Mouse (Mus musculus) midbrain, embryonic 16.5 days (tissue): ENCODE results near the gene Nr4a3. TPM values are rescaled to one million over a fixed set of nuclear protein-coding genes. Genes with fewer than 3 reads are reported as not detected.
A peak's percentile ranks its signal among the peaks of the same experiment; 100 is the strongest.

ENCODE experiments used
- ATAC-seq: fragments of 200-750 bp; cut with Nextera tagmentation; 2 replicates; pipeline ENCODE4 v1.8.0; 2017; ENCODE audit warnings: moderate TSS enrichment
- H3K27ac ChIP-seq: fragments of 300-500 bp; sonication (generic); 2 replicates; pipeline ENCODE4 v1.5.1; 2014; ENCODE audit warnings: mild to moderate bottlenecking, low read length, mixed read lengths
- H3K27me3 ChIP-seq: fragments of 300-500 bp; sonication (generic); 2 replicates; pipeline ENCODE4 v1.6.1; 2014; ENCODE audit warnings: low read depth, low read length, mixed read lengths; ENCODE audit not compliant: control insufficient read depth, insufficient read depth
- H3K36me3 ChIP-seq: fragments of 300-500 bp; sonication (generic); 2 replicates; pipeline ENCODE4 v1.6.1; 2014; ENCODE audit warnings: mild to moderate bottlenecking, low read length, moderate library complexity, mixed read lengths; ENCODE audit not compliant: control insufficient read depth, insufficient read depth
- H3K4me1 ChIP-seq: fragments of 300-500 bp; sonication (generic); 2 replicates; pipeline ENCODE4 v1.6.1; 2014; ENCODE audit warnings: mild to moderate bottlenecking, low read length, mixed read lengths; ENCODE audit not compliant: control insufficient read depth, insufficient read depth
- H3K4me2 ChIP-seq: fragments of 300-500 bp; sonication (generic); 2 replicates; pipeline ENCODE4 v1.6.1; 2014; ENCODE audit warnings: mild to moderate bottlenecking, low read length, mixed read lengths
- H3K4me3 ChIP-seq: fragments of 300-500 bp; sonication (generic); 2 replicates; pipeline ENCODE4 v1.5.1; 2014; ENCODE audit warnings: low read depth, mild to moderate bottlenecking, low read length, moderate library complexity, mixed read lengths
- H3K9ac ChIP-seq: fragments of 300-500 bp; sonication (generic); 2 replicates; pipeline ENCODE4 v1.6.1; 2014; ENCODE audit warnings: low read depth, low read length, mixed read lengths
- H3K9me3 ChIP-seq: fragments of 300-500 bp; sonication (generic); replicated peaks from 2 replicates; pipeline ENCODE4 v1.6.1; 2014; ENCODE audit warnings: mild to moderate bottlenecking, low read length, mixed read lengths; ENCODE audit not compliant: control insufficient read depth, poor library complexity, severe bottlenecking
- WGBS: fragments of 180-500 bp; shearing (Covaris S2); extraction: QIAGEN DNeasy Blood & Tissue Kit; methylation state at CpG from one replicate; pipeline ENCODE4 v1.1.7; 2014; 5-methylcytosine and 5-hydroxymethylcytosine counted together
- polyA plus RNA-seq: library from polyadenylated mRNA; unstranded; fragments of >200 nt; fragmentation: Nextera tagmentation; extraction: Ambion mirVana; gene quantifications from 2 replicates; pipeline ENCODE4 v1.2.1, GENCODE M21; 2015

Nr4a3 gene
- polyA plus RNA-seq, 1 experiment from 2014 or later: 1.4 TPM

GRCm38 (mm10) chr4:48108591-48108990, 63.6 kb downstream of the Nr4a3 start:
- no peaks in the 10 kb centered on the region for H3K4me1 ChIP-seq
- no peak overlapping the region for H3K4me2 ChIP-seq
- ATAC-seq: no peak
- no peaks in the 10 kb centered on the region for H3K9me3 ChIP-seq
- 70% methylated on average over 2 of the region's 2 CpGs for WGBS
- no peak overlapping the region for H3K9ac ChIP-seq
- H3K36me3 ChIP-seq: no peaks in the 10 kb centered on the region
- no peak overlapping the region for H3K4me3 ChIP-seq
- no peak overlapping the region for H3K27ac ChIP-seq
- no peaks in the 10 kb centered on the region for H3K27me3 ChIP-seq

GRCm38 (mm10) chr4:48110331-48110730, 65.4 kb downstream of the Nr4a3 start:
- Histone ChIP-seq H3K9ac (no peak overlapping the region), H3K9me3 (no peaks in the 10 kb centered on the region), H3K27me3 (no peaks in the 10 kb centered on the region), H3K4me2 (no peak overlapping the region), H3K4me3 (no peak overlapping the region), H3K4me1 (no peaks in the 10 kb centered on the region), H3K27ac (no peak overlapping the region), H3K36me3 (no peaks in the 10 kb centered on the region)
- 81% methylated on average over 3 of the region's 3 CpGs for WGBS
- ATAC-seq: no peak

- no peaks in the 10 kb centered on the region for H3K9me3 ChIP-seq
These were observed 71.2 kb downstream of the Nr4a3 start for GRCm38 (mm10) chr4:48116191-48116590.

GRCm38 (mm10) chr4:48124416-48124772, 79.4 kb downstream of the Nr4a3 start:
- Histone ChIP-seq H3K27me3 (no peaks in the 10 kb centered on the region), H3K9me3 (no peaks in the 10 kb centered on the region), H3K36me3 (no peaks in the 10 kb centered on the region), H3K27ac (0 out of 2 replicates have a peak overlapping the region, but pooled peaks have one; percentile 47), H3K4me1 (peaks cover 3% of the 10 kb centered on the region; the same call in 1 of the 2 replicates), H3K9ac (peak overlapping the region; percentile 91; the same call in 1 of the 2 replicates), H3K4me2 (peak overlapping the region; percentile 87), H3K4me3 (peak overlapping the region; percentile 85)
- 2% methylated on average over 9 of the region's 9 CpGs for WGBS
- ATAC-seq: peak; percentile 89

More at GRCm38 (mm10) chr4:48116191-48116590, 71.2 kb downstream of the Nr4a3 start:
- no peak overlapping the region for H3K27ac ChIP-seq
- H3K36me3 ChIP-seq: no peaks in the 10 kb centered on the region
- peaks cover 2% of the 10 kb centered on the region; the same call in 1 of the 2 replicates for H3K4me1 ChIP-seq
- H3K4me3 ChIP-seq: no peak overlapping the region
- no peaks in the 10 kb centered on the region for H3K27me3 ChIP-seq
- no peak overlapping the region for H3K9ac ChIP-seq
- ATAC-seq: no peak
- WGBS: 58% methylated on average over 4 of the region's 4 CpGs
- H3K4me2 ChIP-seq: no peak overlapping the region

GRCm38 (mm10) chr4:48124773-48125469, 80.0 kb downstream of the Nr4a3 start, which contains the start of gene Stx17:
Stx17 (plus strand) TSS chr4:48124915.
- Histone ChIP-seq H3K4me3 (peak within 1 kb of the TSS; percentile 85), H3K9me3 (no peaks in the 10 kb centered on the region), H3K4me1 (peaks cover 3% of the 10 kb centered on the region; the same call in 1 of the 2 replicates), H3K9ac (peak within 1 kb of the TSS; percentile 91), H3K27me3 (no peaks in the 10 kb centered on the region), H3K36me3 (no peaks in the 10 kb centered on the region), H3K27ac (peak within 1 kb of the TSS; percentile 47; the same call in 1 of the 2 replicates), H3K4me2 (peak within 1 kb of the TSS; percentile 87)
- under 1% methylated on average over 55 of the region's 58 CpGs for WGBS
- ATAC-seq: peak; percentile 100

- H3K27ac ChIP-seq: no peak overlapping the region
- ATAC-seq: no peak
- 87% methylated on average over 6 of the region's 6 CpGs for WGBS
- no peak overlapping the region for H3K4me3 ChIP-seq
- no peaks in the 10 kb centered on the region for H3K36me3 ChIP-seq
- peaks cover 3% of the 10 kb centered on the region; the same call in 1 of the 2 replicates for H3K4me1 ChIP-seq
- H3K9me3 ChIP-seq: no peaks in the 10 kb centered on the region
- H3K9ac ChIP-seq: no peak overlapping the region
- H3K27me3 ChIP-seq: no peaks in the 10 kb centered on the region
- no peak overlapping the region for H3K4me2 ChIP-seq
These were observed 85.4 kb downstream of the Nr4a3 start for GRCm38 (mm10) chr4:48130314-48130713.

DNA sequence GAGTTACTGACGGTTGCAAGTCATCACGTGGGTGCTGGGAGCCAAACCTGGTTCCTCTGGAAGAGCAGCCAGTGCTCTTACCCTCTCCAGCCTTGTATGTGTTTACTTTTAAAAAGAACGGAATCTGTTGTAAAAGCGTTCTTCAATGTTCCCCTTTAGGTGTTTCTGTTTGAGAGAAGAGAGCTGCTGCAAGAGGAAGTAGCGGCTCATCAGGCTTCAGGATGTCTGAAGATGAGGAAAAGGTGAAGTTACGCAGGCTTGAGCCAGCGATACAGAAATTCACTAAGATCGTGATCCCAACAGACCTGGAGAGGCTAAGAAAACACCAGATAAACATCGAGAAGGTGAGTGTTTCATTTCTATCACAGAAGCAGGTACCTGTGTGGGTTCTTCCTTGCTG, 86.7 kb downstream of the Nr4a3 start:
- 97% methylated on average over 9 of the region's 9 CpGs for WGBS
- Histone ChIP-seq H3K4me1 (no peaks in the 10 kb centered on the region), H3K9ac (no peak overlapping the region), H3K4me2 (no peak overlapping the region), H3K27ac (no peak overlapping the region), H3K36me3 (no peaks in the 10 kb centered on the region), H3K27me3 (no peaks in the 10 kb centered on the region), H3K9me3 (no peaks in the 10 kb centered on the region), H3K4me3 (no peak overlapping the region)
- no peak for ATAC-seq

- no peak overlapping the region for H3K4me3 ChIP-seq
- H3K27ac ChIP-seq: no peak overlapping the region
- 94% methylated on average over 3 of the region's 3 CpGs for WGBS
- no peak overlapping the region for H3K9ac ChIP-seq
- H3K9me3 ChIP-seq: no peaks in the 10 kb centered on the region
- H3K36me3 ChIP-seq: no peaks in the 10 kb centered on the region
- no peak overlapping the region for H3K4me2 ChIP-seq
- H3K27me3 ChIP-seq: no peaks in the 10 kb centered on the region
- no peak for ATAC-seq
- no peaks in the 10 kb centered on the region for H3K4me1 ChIP-seq
These were observed 87.8 kb downstream of the Nr4a3 start for GRCm38 (mm10) chr4:48132721-48133120.
